Mouse (Mus musculus): ENCODE data around the gene Gmds.

GRCm38 (mm10) chr13:31803166-31804093 lies 535.1 kb downstream of the Gmds start:
- TF ChIP-seq POLR2A (IDR thresholded peaks at IDR 0.05; ENCODE audit: low read depth, low read length), result no peak
- TF ChIP-seq CTCF (IDR thresholded peaks at IDR 0.05; ENCODE audit: extremely low read depth, insufficient read length, insufficient replicate concordance, low read depth, low read length), result no peak
